Mouse (Mus musculus): Measurements from ENCODE around the gene Tmem50b. TPM values are rescaled to one million over a fixed set of nuclear protein-coding genes. Genes with fewer than 3 reads are reported as not detected.
A peak's percentile ranks its signal among the peaks of the same experiment; 100 is the strongest.
"Not testable (repeated sequence)": the region's sequence is repeated elsewhere in the genome, so short reads cannot be mapped to it uniquely, and the experiment has no call there.

Tmem50b gene
- total RNA-seq, 2 experiments from 2014 or later: 12.3 to 12.8 TPM

GRCm38 (mm10) chr16:91541573-91542081 lies 56.0 kb downstream of the Tmem50b start:
- DNase-seq (ENCODE audit: low spot score in 2 of 2): no peak

GRCm38 (mm10) chr16:91538513-91538912 lies 59.1 kb downstream of the Tmem50b start:
- DNase-seq (ENCODE audit: low spot score in 2 of 2): no peak

- no peak for DNase-seq (ENCODE audit: low spot score in 2 of 2)
Measured at GRCm38 (mm10) chr16:91538051-91538450, 59.5 kb downstream of the Tmem50b start.

GRCm38 (mm10) chr16:91537065-91537464 lies 60.5 kb downstream of the Tmem50b start:
- DNase-seq (ENCODE audit: low spot score in 2 of 2): no peak

GRCm38 (mm10) chr16:91536372-91536771 lies 61.2 kb downstream of the Tmem50b start:
- no peak for DNase-seq (ENCODE audit: low spot score in 2 of 2)

GRCm38 (mm10) chr16:91534888-91535287 lies 62.7 kb downstream of the Tmem50b start:
- no peak for DNase-seq (ENCODE audit: low spot score in 2 of 2)

- peak; percentile 59 to 68 for DNase-seq (ENCODE audit: low spot score in 2 of 2)
Measured at GRCm38 (mm10) chr16:91534477-91534876, 63.1 kb downstream of the Tmem50b start.

GRCm38 (mm10) chr16:91533097-91534001 lies 64.3 kb downstream of the Tmem50b start:
- no peak for DNase-seq (ENCODE audit: low spot score in 2 of 2)

GRCm38 (mm10) chr16:91532429-91532828 lies 65.2 kb downstream of the Tmem50b start:
- DNase-seq (ENCODE audit: low spot score in 2 of 2): no peak

GRCm38 (mm10) chr16:91531856-91532255 lies 65.7 kb downstream of the Tmem50b start:
- no peak for DNase-seq (ENCODE audit: low spot score in 2 of 2)

GRCm38 (mm10) chr16:91530830-91531229 lies 66.8 kb downstream of the Tmem50b start:
- DNase-seq (ENCODE audit: low spot score in 2 of 2): not testable (repeated sequence)

- DNase-seq (ENCODE audit: low spot score in 2 of 2): no peak
Measured at GRCm38 (mm10) chr16:91528578-91528977, 69.0 kb downstream of the Tmem50b start.

GRCm38 (mm10) chr16:91527500-91527899 lies 70.1 kb downstream of the Tmem50b start:
- DNase-seq (ENCODE audit: low spot score in 2 of 2): no peak

GRCm38 (mm10) chr16:91527051-91527450 lies 70.5 kb downstream of the Tmem50b start:
- DNase-seq (ENCODE audit: low spot score in 2 of 2): peak in 1 of 2 experiments; percentile 36

GRCm38 (mm10) chr16:91526274-91526673 lies 71.3 kb downstream of the Tmem50b start:
- DNase-seq (ENCODE audit: low spot score in 2 of 2): no peak

Small RNA genes lying within 50 kb of the gene (microRNA-seq; reads per million reads assigned to microRNA genes)
- not detected for gene Mir6367

Other genes with a start within 250 kb of the Tmem50b start
- gene Ifnar2, start 225.0 kb downstream of the Tmem50b start, total RNA-seq (2021): 10 to 100 TPM; 26.1 to 31.4 TPM
- not detected for gene Gm21970, start 206.1 kb downstream of the Tmem50b start, total RNA-seq (2021)
- 10 to 100 TPM; 26.3 to 27.4 TPM for gene Il10rb, start 191.6 kb downstream of the Tmem50b start, total RNA-seq (2021)
- gene Ifnar1, start 112.6 kb downstream of the Tmem50b start, total RNA-seq (2021): 10 to 100 TPM; 61.8 to 63.4 TPM
- 10 to 100 TPM; 47.9 to 52.5 TPM for gene Ifngr2, start 50.7 kb downstream of the Tmem50b start, total RNA-seq (2021)
- gene Dnajc28, start 21.2 kb upstream of the Tmem50b start, total RNA-seq (2021): 1 to 10 TPM; 2.9 to 3.9 TPM
- gene Gart, start 49.2 kb upstream of the Tmem50b start, total RNA-seq (2021): 10 to 100 TPM; 73.3 to 83.7 TPM
- 100 to 1,000 TPM; 169 to 203 TPM for gene Son, start 49.7 kb upstream of the Tmem50b start, total RNA-seq (2021)
- 1 to 10 TPM; 6.9 to 9.6 TPM for gene Donson, start 91.0 kb upstream of the Tmem50b start, total RNA-seq (2021)
- gene Cryzl1, start 131.2 kb upstream of the Tmem50b start, total RNA-seq (2021): 10 to 100 TPM; 26.6 to 27.2 TPM
- gene Itsn1, start 131.5 kb upstream of the Tmem50b start, total RNA-seq (2021): 10 to 100 TPM; 80.4 to 82.9 TPM

All from gastrocnemius, postnatal 4 days (tissue).